Mouse (Mus musculus) skeletal muscle tissue, adult 2 months (tissue): ENCODE measurements around the gene Ints2.
"Not testable (repeated sequence)": the region's sequence is repeated elsewhere in the genome, so short reads cannot be mapped to it uniquely, and the experiment has no call there.

Experiments used
- DNase-seq: peaks from one replicate; pipeline ENCODE4 v3.0.0-alpha.2; 2012; ENCODE audit warnings: low read depth, low spot score

Ints2 gene

GRCm38 (mm10) chr11:86257460-86258076, at the start of gene Ints2:
Ints2 (minus strand) TSS chr11:86257575.
- DNase-seq: peak; percentile 94

GRCm38 (mm10) chr11:86292201-86292600, 34.8 kb upstream of the Ints2 start:
- not testable (repeated sequence) for DNase-seq

GRCm38 (mm10) chr11:86291714-86292113, 34.3 kb upstream of the Ints2 start:
- no peak for DNase-seq

GRCm38 (mm10) chr11:86285729-86286128, 28.4 kb upstream of the Ints2 start:
- DNase-seq: no peak

GRCm38 (mm10) chr11:86278442-86279102, 21.2 kb upstream of the Ints2 start:
- DNase-seq: no peak

- DNase-seq: no peak
These were observed 321 bp downstream of the Ints2 start for GRCm38 (mm10) chr11:86257054-86257453.

GRCm38 (mm10) chr11:86253342-86253741, 4.0 kb downstream of the Ints2 start:
- DNase-seq: no peak

- no peak for DNase-seq
These were observed 24.9 kb downstream of the Ints2 start for GRCm38 (mm10) chr11:86232446-86232845.

- DNase-seq: no peak
These were observed 25.5 kb downstream of the Ints2 start for GRCm38 (mm10) chr11:86231781-86232350.

GRCm38 (mm10) chr11:86226646-86227180, 30.7 kb downstream of the Ints2 start:
- DNase-seq: no peak

- DNase-seq: no peak
These were observed 31.6 kb downstream of the Ints2 start for GRCm38 (mm10) chr11:86225761-86226160.

- no peak for DNase-seq
These were observed 45.6 kb downstream of the Ints2 start for GRCm38 (mm10) chr11:86211803-86212202.

GRCm38 (mm10) chr11:86209123-86209522, 48.3 kb downstream of the Ints2 start:
- DNase-seq: no peak

- no peak for DNase-seq
These were observed 51.5 kb downstream of the Ints2 start for GRCm38 (mm10) chr11:86205876-86206275.

GRCm38 (mm10) chr11:86205031-86205430, 52.3 kb downstream of the Ints2 start:
- DNase-seq: no peak

- no peak for DNase-seq
These were observed 55.3 kb downstream of the Ints2 start for GRCm38 (mm10) chr11:86201901-86202675.

- peak; percentile 93 for DNase-seq
These were observed 56.2 kb downstream of the Ints2 start, which contains the start of gene Brip1 for GRCm38 (mm10) chr11:86201037-86201786. Brip1 (minus strand) TSS chr11:86201193.

GRCm38 (mm10) chr11:86200460-86201021, 56.8 kb downstream of the Ints2 start:
- no peak for DNase-seq

- DNase-seq: no peak
These were observed 57.6 kb downstream of the Ints2 start for GRCm38 (mm10) chr11:86199733-86200132.

- not testable (repeated sequence) for DNase-seq
These were observed 72.2 kb downstream of the Ints2 start for GRCm38 (mm10) chr11:86185224-86185623.

- no peak for DNase-seq
These were observed 81.5 kb downstream of the Ints2 start for GRCm38 (mm10) chr11:86175833-86176232.
